Mouse (Mus musculus) liver, embryonic 13.5 days (tissue): Measurements from ENCODE around the gene Olfr934. TPM values are rescaled to one million over a fixed set of nuclear protein-coding genes. Genes with fewer than 3 reads are reported as not detected.

Experiments used
- ATAC-seq: fragments of 200-750 bp; cut with Nextera tagmentation; 2 replicates; pipeline ENCODE4 v1.8.0; 2017; ENCODE audit warnings: low read depth, mild to moderate bottlenecking, moderate number of reproducible peaks, moderate library complexity
- DNase-seq: peaks from one replicate; pipeline ENCODE4 v3.0.0; 2022
- H3K27ac ChIP-seq: fragments of 300-500 bp; sonication (generic); 2 replicates; pipeline ENCODE4 v1.5.1; 2015; ENCODE audit warnings: moderate library complexity, mild to moderate bottlenecking, inconsistent platforms
- H3K27me3 ChIP-seq: fragments of 300-500 bp; sonication (generic); 2 replicates; pipeline ENCODE4 v1.6.1; 2015; ENCODE audit warnings: mild to moderate bottlenecking, inconsistent platforms
- H3K36me3 ChIP-seq: fragments of 300-500 bp; sonication (generic); 2 replicates; pipeline ENCODE4 v1.6.1; 2015; ENCODE audit warnings: mild to moderate bottlenecking, inconsistent platforms
- H3K4me1 ChIP-seq: fragments of 300-500 bp; sonication (generic); replicated peaks from 2 replicates; pipeline ENCODE4 v1.6.1; 2015; ENCODE audit warnings: inconsistent platforms
- H3K4me2 ChIP-seq: fragments of 300-500 bp; sonication (generic); 2 replicates; pipeline ENCODE4 v1.6.1; 2015; ENCODE audit warnings: inconsistent platforms, mild to moderate bottlenecking, moderate library complexity
- H3K4me3 ChIP-seq: fragments of 300-500 bp; sonication (generic); replicated peaks from 2 replicates; pipeline ENCODE4 v1.5.1; 2015; ENCODE audit warnings: mild to moderate bottlenecking, inconsistent platforms
- H3K9ac ChIP-seq: fragments of 300-500 bp; sonication (generic); 2 replicates; pipeline ENCODE4 v1.6.1; 2015; ENCODE audit warnings: mild to moderate bottlenecking, inconsistent platforms
- H3K9me3 ChIP-seq: fragments of 300-500 bp; sonication (generic); replicated peaks from 2 replicates; pipeline ENCODE4 v1.6.1; 2016; ENCODE audit warnings: inconsistent platforms
- WGBS: fragments of 180-500 bp; shearing (Covaris S2); methylation state at CpG from one replicate; pipeline ENCODE4 v1.1.7; 2015; ENCODE audit not compliant: insufficient replicate concordance; 5-methylcytosine and 5-hydroxymethylcytosine counted together
- polyA plus RNA-seq: library from polyadenylated mRNA; unstranded; fragments of >200 nt; fragmentation: Nextera tagmentation; extraction: Ambion mirVana; gene quantifications from 2 replicates; pipeline ENCODE4 v1.2.1, GENCODE M21; 2015

Olfr934 gene
- polyA plus RNA-seq, result not detected in 2 replicates

GRCm38 (mm10) chr9:38988215-38988614 is at the start of gene Olfr934:
Gene Olfr934, minus strand, starts transcription at chr9:38988315.
- Histone ChIP-seq H3K27me3 (no peaks in the 10 kb centered on the region), H3K27ac (no peak within 1 kb of the TSS), H3K4me3 (no peak within 1 kb of the TSS), H3K4me1 (no peaks in the 10 kb centered on the region), H3K36me3 (no peaks in the 10 kb centered on the region), H3K4me2 (no peak within 1 kb of the TSS), H3K9me3 (no peaks in the 10 kb centered on the region), H3K9ac (no peak within 1 kb of the TSS)
- WGBS, result 72% methylated on average over 2 of the region's 2 CpGs
- DNase-seq (no peak), ATAC-seq (no peak)

- 55% methylated on average over 1 of the region's 1 CpGs for WGBS
- no peak within 1 kb of the TSS for H3K4me2 ChIP-seq
- H3K9me3 ChIP-seq, result no peaks in the 10 kb centered on the region
- H3K36me3 ChIP-seq, result no peaks in the 10 kb centered on the region
- no peak within 1 kb of the TSS for H3K4me3 ChIP-seq
- no peak within 1 kb of the TSS for H3K27ac ChIP-seq
- DNase-seq (no peak), ATAC-seq (no peak)
- no peak within 1 kb of the TSS for H3K9ac ChIP-seq
- no peaks in the 10 kb centered on the region for H3K4me1 ChIP-seq
- H3K27me3 ChIP-seq, result no peaks in the 10 kb centered on the region
Observed at GRCm38 (mm10) chr9:39023277-39023676, 35.2 kb upstream of the Olfr934 start, which contains the start of gene Olfr146. Gene Olfr146, minus strand, starts transcription at chr9:39023377.

- Histone ChIP-seq H3K36me3 (no peaks in the 10 kb centered on the region), H3K4me3 (no peak within 1 kb of the TSS), H3K9ac (no peak within 1 kb of the TSS), H3K4me1 (no peaks in the 10 kb centered on the region), H3K27me3 (no peaks in the 10 kb centered on the region), H3K4me2 (no peak within 1 kb of the TSS), H3K27ac (no peak within 1 kb of the TSS), H3K9me3 (no peaks in the 10 kb centered on the region)
- DNase-seq (no peak), ATAC-seq (no peak)
- WGBS, result 45% methylated on average over 2 of the region's 2 CpGs
Observed at GRCm38 (mm10) chr9:38999583-38999982, 11.5 kb upstream of the Olfr934 start, which contains the start of gene Olfr935. Gene Olfr935, minus strand, starts transcription at chr9:38999683.

GRCm38 (mm10) chr9:38972013-38972412 is 16.1 kb downstream of the Olfr934 start, which contains the start of gene Olfr933:
Gene Olfr933, plus strand, starts transcription at chr9:38972313.
- Histone ChIP-seq H3K4me2 (no peak within 1 kb of the TSS), H3K9ac (no peak within 1 kb of the TSS), H3K4me1 (no peaks in the 10 kb centered on the region), H3K27me3 (no peaks in the 10 kb centered on the region), H3K27ac (no peak within 1 kb of the TSS), H3K36me3 (no peaks in the 10 kb centered on the region), H3K9me3 (no peaks in the 10 kb centered on the region), H3K4me3 (no peak within 1 kb of the TSS)
- DNase-seq (no peak), ATAC-seq (no peak)
- 50% methylated on average over 4 of the region's 4 CpGs for WGBS

- no peak overlapping the region for H3K4me3 ChIP-seq
- 63% methylated on average over 4 of the region's 4 CpGs for WGBS
- ATAC-seq (no peak), DNase-seq (no peak)
- H3K27me3 ChIP-seq, result no peaks in the 10 kb centered on the region
- no peaks in the 10 kb centered on the region for H3K9me3 ChIP-seq
- H3K4me1 ChIP-seq, result no peaks in the 10 kb centered on the region
- H3K9ac ChIP-seq, result no peak overlapping the region
- H3K27ac ChIP-seq, result no peak overlapping the region
- H3K36me3 ChIP-seq, result no peaks in the 10 kb centered on the region
- no peak overlapping the region for H3K4me2 ChIP-seq
Observed at GRCm38 (mm10) chr9:38954124-38954416, 34.0 kb downstream of the Olfr934 start.

GRCm38 (mm10) chr9:38953401-38954123 is 34.6 kb downstream of the Olfr934 start:
- Histone ChIP-seq H3K9me3 (no peaks in the 10 kb centered on the region), H3K4me1 (no peaks in the 10 kb centered on the region), H3K9ac (no peak overlapping the region), H3K36me3 (no peaks in the 10 kb centered on the region), H3K4me3 (no peak overlapping the region), H3K27me3 (no peaks in the 10 kb centered on the region), H3K27ac (no peak overlapping the region), H3K4me2 (no peak overlapping the region)
- DNase-seq, result no peak
- ATAC-seq, result no peak
- 57% methylated on average over 7 of the region's 7 CpGs for WGBS

Other genes with a start within 250 kb of the Olfr934 start
- 0.02 TPM in 2 replicates for gene Olfr920, start 236.0 kb downstream of the Olfr934 start, polyA plus RNA-seq
- not detected in 2 replicates for gene Olfr921, start 215.2 kb downstream of the Olfr934 start, polyA plus RNA-seq
- gene Olfr922, start 173.7 kb downstream of the Olfr934 start, polyA plus RNA-seq, result not detected in 2 replicates
- not detected in 2 replicates for gene Olfr923, start 161.8 kb downstream of the Olfr934 start, polyA plus RNA-seq
- not detected in 2 replicates for gene Olfr924, start 143.9 kb downstream of the Olfr934 start, polyA plus RNA-seq
- gene Olfr26, start 133.3 kb downstream of the Olfr934 start, polyA plus RNA-seq, result not detected in 2 replicates
- gene Olfr926, start 111.2 kb downstream of the Olfr934 start, polyA plus RNA-seq, result not detected in 2 replicates
- gene Olfr930, start 58.5 kb downstream of the Olfr934 start, polyA plus RNA-seq, result not detected in 2 replicates
- gene Olfr933, start 16.0 kb downstream of the Olfr934 start, polyA plus RNA-seq, result not detected in 2 replicates
- not detected in 2 replicates for gene Olfr935, start 11.4 kb upstream of the Olfr934 start, polyA plus RNA-seq
- gene Olfr146, start 35.1 kb upstream of the Olfr934 start, polyA plus RNA-seq, result not detected in 2 replicates
- gene Olfr937, start 76.6 kb upstream of the Olfr934 start, polyA plus RNA-seq, result not detected in 2 replicates
- gene Olfr938, start 90.6 kb upstream of the Olfr934 start, polyA plus RNA-seq, result not detected in 2 replicates
- not detected in 2 replicates for gene Olfr27, start 139.8 kb upstream of the Olfr934 start, polyA plus RNA-seq
- not detected in 2 replicates for gene Olfr943, start 178.0 kb upstream of the Olfr934 start, polyA plus RNA-seq
- not detected in 2 replicates for gene Olfr944, start 213.6 kb upstream of the Olfr934 start, polyA plus RNA-seq